Mouse (Mus musculus) limb, embryonic 10.5 days (tissue): ENCODE results near the gene Leo1. TPM values are rescaled to one million over a fixed set of nuclear protein-coding genes. Genes with fewer than 3 reads are reported as not detected.
"Not testable (repeated sequence)": the region's sequence is repeated elsewhere in the genome, so short reads cannot be mapped to it uniquely, and the experiment has no call there.

Experiments used
- DNase-seq: peaks from one replicate; pipeline ENCODE4 v3.0.0-alpha.2; 2017; ENCODE audit warnings: low spot score
- H3K27ac ChIP-seq: fragments of 300-500 bp; sonication (generic); 2 replicates; pipeline ENCODE4 v1.5.1; 2016; ENCODE audit warnings: mild to moderate bottlenecking
- H3K27me3 ChIP-seq: fragments of 300-500 bp; sonication (generic); 2 replicates; pipeline ENCODE4 v1.6.1; 2016; ENCODE audit warnings: low read depth, mild to moderate bottlenecking; ENCODE audit not compliant: poor library complexity, severe bottlenecking
- H3K36me3 ChIP-seq: fragments of 300-500 bp; sonication (generic); 2 replicates; pipeline ENCODE4 v1.6.1; 2016; ENCODE audit warnings: mild to moderate bottlenecking, moderate library complexity
- H3K4me1 ChIP-seq: fragments of 300-500 bp; sonication (generic); 2 replicates; pipeline ENCODE4 v1.6.1; 2016
- H3K4me3 ChIP-seq: fragments of 300-500 bp; sonication (generic); 2 replicates; pipeline ENCODE4 v1.5.1; 2016; ENCODE audit warnings: mild to moderate bottlenecking, moderate library complexity
- H3K9me3 ChIP-seq: fragments of 300-500 bp; sonication (generic); replicated peaks from 2 replicates; pipeline ENCODE4 v1.6.1; 2016; ENCODE audit warnings: mild to moderate bottlenecking
- WGBS: fragments of 180-500 bp; shearing (Covaris S2); methylation state at CpG from one replicate; pipeline ENCODE4 v1.1.7; 2016; 5-methylcytosine and 5-hydroxymethylcytosine counted together
- polyA plus RNA-seq: library from polyadenylated mRNA; unstranded; fragments of >200 nt; fragmentation: Nextera tagmentation; extraction: Ambion mirVana; gene quantifications from 2 replicates; pipeline ENCODE4 v1.2.1, GENCODE M21; 2016

The Leo1 gene
- polyA plus RNA-seq, 1 experiment from 2014 or later: 58.3 TPM

DNA sequence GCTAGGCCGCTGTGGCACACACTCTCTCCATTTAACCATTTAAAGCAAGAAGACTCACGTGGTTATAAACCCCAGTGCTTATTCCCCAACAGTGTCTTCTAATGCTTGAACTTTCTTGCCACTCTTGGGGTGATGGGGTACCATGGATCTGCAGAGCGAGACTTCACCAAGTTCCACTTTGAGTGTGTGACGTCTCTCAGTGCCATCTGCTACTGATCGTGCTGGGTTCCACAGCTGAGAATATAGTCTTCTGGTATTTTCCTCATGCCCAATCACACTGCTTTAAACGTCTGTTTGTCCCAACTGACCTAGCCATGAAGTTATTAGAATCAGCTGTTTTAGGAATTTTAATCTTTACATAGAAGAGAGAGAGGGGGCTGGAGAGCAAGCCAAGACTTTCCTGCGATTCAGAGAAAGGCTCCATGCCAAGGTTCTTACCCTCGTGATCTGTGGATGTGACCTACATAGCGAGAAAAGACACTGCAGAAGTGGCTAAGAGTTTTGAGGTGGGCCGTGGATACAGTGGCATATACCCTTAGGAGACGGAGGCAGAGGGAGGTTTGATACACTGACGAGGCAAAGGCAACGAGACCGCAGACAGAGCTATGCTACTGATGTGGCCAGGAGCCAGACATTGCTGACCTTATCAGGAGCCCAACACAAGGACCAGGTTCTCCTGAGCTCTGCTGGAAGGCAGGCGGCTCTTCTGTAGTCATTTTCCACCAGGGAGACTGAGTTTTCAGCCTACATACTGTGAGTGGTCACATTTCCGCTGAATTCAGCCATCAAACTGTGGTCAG is 10.3 kb upstream of the Leo1 start:
- no peaks in the 10 kb centered on the region for H3K36me3 ChIP-seq
- peaks cover 17% of the 10 kb centered on the region for H3K4me1 ChIP-seq
- no peaks in the 10 kb centered on the region for H3K27me3 ChIP-seq
- no peak for DNase-seq
- H3K9me3 ChIP-seq: no peaks in the 10 kb centered on the region
- H3K4me3 ChIP-seq: no peak overlapping the region
- H3K27ac ChIP-seq: no peak overlapping the region
- WGBS: 84% methylated on average over 16 of the region's 16 CpGs

DNA sequence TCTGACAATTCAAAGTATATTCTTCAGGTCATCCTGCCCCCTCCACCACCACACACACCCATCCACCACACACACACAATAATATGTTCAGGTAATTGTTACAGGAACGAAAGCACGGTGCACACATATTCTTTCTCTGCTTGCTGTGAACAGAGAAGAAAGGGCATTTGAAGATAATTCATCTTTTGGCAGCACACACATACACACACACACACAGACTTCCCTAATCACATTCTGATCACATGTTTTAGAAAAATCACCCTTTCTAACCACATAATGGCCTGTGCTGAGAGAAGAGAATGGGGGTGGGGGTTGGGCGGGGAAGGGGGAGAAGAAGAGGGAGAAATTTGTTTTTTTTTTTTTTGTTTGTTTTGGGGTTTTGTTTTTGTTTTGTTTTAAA is 8.6 kb upstream of the Leo1 start:
- Histone ChIP-seq H3K4me3 (no peak overlapping the region), H3K27me3 (no peaks in the 10 kb centered on the region), H3K4me1 (peaks cover 28% of the 10 kb centered on the region), H3K27ac (no peak overlapping the region), H3K9me3 (no peaks in the 10 kb centered on the region), H3K36me3 (no peaks in the 10 kb centered on the region)
- no peak for DNase-seq
- WGBS: 87% methylated on average over 3 of the region's 3 CpGs

DNA sequence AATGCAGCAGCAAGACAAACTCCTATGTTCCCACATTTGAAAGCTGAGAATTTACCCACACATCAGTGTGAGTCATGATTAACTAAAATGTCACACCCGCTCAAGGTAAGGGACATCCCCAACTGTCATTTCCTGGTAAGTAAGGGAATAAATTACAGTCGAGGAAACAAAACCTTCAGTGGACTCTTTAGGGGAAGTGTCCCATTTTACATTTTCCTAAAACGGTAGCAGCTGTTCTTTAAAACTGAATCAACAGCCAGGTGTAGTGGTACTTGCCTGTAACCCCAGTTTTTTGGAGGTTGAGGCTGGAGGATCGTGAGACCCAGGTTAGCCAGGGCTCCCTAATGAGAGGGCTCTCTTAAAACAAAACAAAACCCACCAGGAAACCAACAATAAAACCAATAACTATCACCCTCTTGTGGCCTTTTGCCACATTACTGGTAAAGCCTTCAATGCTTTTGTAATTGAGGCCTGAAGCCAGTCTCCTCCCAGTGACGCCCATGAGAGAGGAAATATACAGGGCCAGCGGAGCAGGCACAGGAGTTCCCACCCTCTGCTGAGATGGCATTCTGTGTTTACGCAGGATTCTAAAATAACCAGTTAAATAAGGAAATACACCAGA is 7.0 kb upstream of the Leo1 start:
- WGBS: 42% methylated on average over 7 of the region's 7 CpGs
- Histone ChIP-seq H3K27me3 (no peaks in the 10 kb centered on the region), H3K36me3 (no peaks in the 10 kb centered on the region), H3K4me3 (no peak overlapping the region), H3K27ac (no peak overlapping the region), H3K9me3 (no peaks in the 10 kb centered on the region), H3K4me1 (peaks cover 28% of the 10 kb centered on the region)
- DNase-seq: no peak

DNA sequence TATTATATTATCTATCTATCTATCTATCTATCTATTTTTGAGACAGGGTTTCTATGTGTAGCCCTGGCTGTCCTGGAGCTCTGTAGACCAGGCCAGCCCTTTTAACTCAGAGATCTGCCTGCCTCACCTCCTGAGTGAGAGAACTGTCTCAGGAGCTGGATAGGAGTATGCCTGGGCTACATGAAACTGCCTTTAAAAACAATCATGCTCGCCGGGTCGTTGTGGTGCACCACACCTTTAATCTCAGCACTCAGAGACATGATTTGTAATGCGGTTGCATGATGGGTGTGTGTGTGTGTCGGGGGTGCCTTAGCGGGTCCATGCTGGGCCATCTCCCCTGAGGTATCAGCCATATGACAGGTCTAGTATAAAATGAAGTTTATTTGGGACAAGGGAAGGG is 6.5 kb upstream of the Leo1 start:
- no peaks in the 10 kb centered on the region for H3K9me3 ChIP-seq
- DNase-seq: no peak
- H3K27ac ChIP-seq: no peak overlapping the region
- H3K4me3 ChIP-seq: no peak overlapping the region
- 74% methylated on average over 6 of the region's 6 CpGs for WGBS
- H3K4me1 ChIP-seq: peaks cover 28% of the 10 kb centered on the region
- no peaks in the 10 kb centered on the region for H3K36me3 ChIP-seq
- no peaks in the 10 kb centered on the region for H3K27me3 ChIP-seq

DNA sequence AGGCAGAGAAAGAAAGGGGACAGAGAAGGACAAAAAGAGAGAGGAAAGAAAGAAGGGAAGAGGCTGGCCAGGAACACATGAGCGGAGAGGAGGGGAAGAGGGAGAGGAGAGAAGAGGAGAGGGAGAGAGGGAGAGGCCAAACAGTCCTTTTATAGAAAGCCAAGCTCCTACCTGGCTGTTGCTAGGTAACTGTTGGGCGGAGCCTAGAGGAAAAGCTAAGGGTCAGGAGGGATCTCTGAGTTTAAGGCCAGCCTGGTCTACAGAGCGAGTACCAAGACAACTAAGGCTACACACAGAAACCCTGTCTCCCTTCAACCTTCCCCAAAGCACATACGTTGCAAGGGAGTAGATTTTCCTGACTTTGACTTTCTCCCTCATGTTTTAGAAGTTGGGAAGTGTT is 6.0 kb upstream of the Leo1 start:
- H3K36me3 ChIP-seq: no peaks in the 10 kb centered on the region
- no peaks in the 10 kb centered on the region for H3K27me3 ChIP-seq
- WGBS: 84% methylated on average over 4 of the region's 4 CpGs
- no peak for DNase-seq
- H3K9me3 ChIP-seq: no peaks in the 10 kb centered on the region
- no peak overlapping the region for H3K4me3 ChIP-seq
- H3K4me1 ChIP-seq: peaks cover 28% of the 10 kb centered on the region
- peak overlapping the region; percentile 66; the same call in 1 of the 2 replicates for H3K27ac ChIP-seq

DNA sequence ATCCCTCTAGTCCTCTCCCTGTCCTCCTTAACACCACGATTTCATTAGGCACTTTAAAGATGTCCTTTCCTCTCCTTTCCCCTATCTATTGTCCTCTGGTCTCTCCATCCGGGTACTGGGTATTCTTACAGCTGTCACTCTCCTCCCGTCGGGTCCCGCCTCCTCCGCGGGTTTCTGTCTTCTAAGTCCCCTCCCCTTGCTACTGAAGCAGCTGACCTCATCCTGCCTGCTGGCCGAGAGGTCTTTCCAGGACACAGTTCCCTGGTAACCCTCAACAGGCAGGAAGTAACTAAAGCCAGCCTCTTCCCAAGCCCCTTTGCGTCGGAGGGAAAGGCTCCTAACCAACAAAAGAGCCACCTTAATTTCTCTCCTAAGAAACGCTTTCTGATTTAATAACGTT is 5.4 kb upstream of the Leo1 start:
- H3K4me1 ChIP-seq: peaks cover 28% of the 10 kb centered on the region
- H3K27me3 ChIP-seq: no peaks in the 10 kb centered on the region
- 8% methylated on average over 12 of the region's 12 CpGs for WGBS
- peak overlapping the region; percentile 8; the same call in 1 of the 2 replicates for H3K4me3 ChIP-seq
- DNase-seq: peak; percentile 62
- no peaks in the 10 kb centered on the region for H3K36me3 ChIP-seq
- H3K27ac ChIP-seq: peak overlapping the region; percentile 66
- no peaks in the 10 kb centered on the region for H3K9me3 ChIP-seq

DNA sequence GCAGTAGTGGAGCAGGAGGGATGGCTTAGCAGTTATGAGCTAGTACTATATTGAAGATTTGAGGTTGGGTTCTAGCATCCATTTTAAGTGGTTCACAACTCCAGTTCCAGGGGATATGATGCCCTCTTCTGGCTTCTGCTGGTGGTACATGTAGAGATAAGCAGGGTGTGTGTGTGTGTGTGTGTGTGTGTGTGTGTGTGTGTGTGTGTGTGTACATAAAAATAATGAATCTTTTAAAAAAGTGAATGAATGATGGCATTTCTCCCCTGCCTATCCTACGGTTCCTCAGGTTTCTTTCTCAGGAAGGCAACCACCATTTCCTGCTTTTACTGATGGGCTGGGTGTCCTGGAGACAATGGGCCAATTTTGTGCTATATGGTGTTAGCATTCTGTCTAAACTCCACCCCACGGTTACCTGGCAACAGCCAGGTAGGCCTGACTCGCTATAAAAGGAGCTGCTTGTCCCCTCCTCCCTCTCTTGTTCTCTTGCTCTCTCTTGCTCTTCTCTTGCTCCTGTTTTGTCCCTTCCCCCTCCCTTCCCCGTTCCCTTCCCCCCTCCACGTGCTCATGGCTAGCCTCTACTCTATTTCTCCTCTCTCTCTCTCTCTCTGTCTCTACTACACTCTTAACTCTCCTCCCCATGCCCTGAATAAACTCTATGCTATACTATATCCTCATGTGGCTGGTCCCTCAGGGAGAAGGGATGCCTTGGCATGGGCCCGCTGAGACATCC is 3.5 kb upstream of the Leo1 start:
- no peak overlapping the region for H3K4me3 ChIP-seq
- H3K27me3 ChIP-seq: no peaks in the 10 kb centered on the region
- DNase-seq: no peak
- WGBS: 36% methylated on average over 6 of the region's 6 CpGs
- H3K27ac ChIP-seq: no peak overlapping the region
- H3K9me3 ChIP-seq: no peaks in the 10 kb centered on the region
- H3K36me3 ChIP-seq: no peaks in the 10 kb centered on the region
- H3K4me1 ChIP-seq: peaks cover 36% of the 10 kb centered on the region

DNA sequence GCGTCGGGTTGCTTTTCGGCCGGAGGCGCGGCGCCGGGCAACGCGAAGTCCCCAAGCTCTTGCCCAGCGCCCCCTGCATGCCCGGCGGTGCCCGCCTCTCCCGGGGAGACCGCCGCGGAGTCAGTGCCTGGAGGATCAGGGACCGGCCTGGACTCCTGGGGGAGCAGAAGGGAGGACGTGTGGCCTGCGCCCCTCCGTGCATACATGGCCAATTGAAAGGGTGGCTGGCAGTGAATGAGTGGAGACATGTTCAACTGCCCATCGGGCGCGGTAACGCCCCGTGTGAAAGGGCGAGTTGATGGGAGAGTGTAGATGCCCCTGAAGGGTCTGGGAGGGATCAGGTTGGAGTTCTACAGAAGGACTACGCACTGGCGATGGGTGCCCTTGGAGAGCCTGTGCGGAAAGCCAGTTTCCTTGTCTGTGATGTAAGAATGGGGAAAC is 387 bp downstream of the Leo1 start:
- peak overlapping the region; percentile 90 for H3K4me3 ChIP-seq
- H3K27me3 ChIP-seq: no peaks in the 10 kb centered on the region
- H3K4me1 ChIP-seq: peaks cover 14% of the 10 kb centered on the region
- WGBS: under 1% methylated on average over 31 of the region's 31 CpGs
- no peaks in the 10 kb centered on the region for H3K9me3 ChIP-seq
- H3K27ac ChIP-seq: peak overlapping the region; percentile 96
- H3K36me3 ChIP-seq: peaks cover 24% of the 10 kb centered on the region
- DNase-seq: no peak

DNA sequence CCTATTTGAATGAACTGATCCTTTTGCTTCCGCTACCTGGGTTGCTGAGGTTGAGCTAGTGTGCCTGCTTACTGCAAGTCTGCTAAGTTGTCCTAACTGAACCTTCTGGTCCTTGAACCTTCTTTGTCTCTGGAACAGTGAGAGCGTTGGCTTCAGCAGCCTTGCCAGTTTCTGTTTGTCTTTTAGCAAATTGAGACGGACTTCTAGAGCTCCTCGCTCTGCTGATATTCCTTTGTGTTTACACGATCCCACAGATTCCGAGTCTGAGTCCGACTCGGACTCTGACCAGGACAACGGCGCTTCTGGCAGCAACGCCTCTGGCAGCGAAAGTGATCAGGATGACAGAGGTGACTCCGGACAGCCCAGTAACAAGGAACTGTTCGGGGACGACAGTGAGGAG is 3.7 kb downstream of the Leo1 start:
- no peak for DNase-seq
- Histone ChIP-seq H3K4me3 (no peak overlapping the region), H3K36me3 (peaks cover 56% of the 10 kb centered on the region), H3K27me3 (no peaks in the 10 kb centered on the region), H3K4me1 (peaks cover 9% of the 10 kb centered on the region), H3K27ac (no peak overlapping the region), H3K9me3 (no peaks in the 10 kb centered on the region)
- WGBS: 93% methylated on average over 15 of the region's 15 CpGs

DNA sequence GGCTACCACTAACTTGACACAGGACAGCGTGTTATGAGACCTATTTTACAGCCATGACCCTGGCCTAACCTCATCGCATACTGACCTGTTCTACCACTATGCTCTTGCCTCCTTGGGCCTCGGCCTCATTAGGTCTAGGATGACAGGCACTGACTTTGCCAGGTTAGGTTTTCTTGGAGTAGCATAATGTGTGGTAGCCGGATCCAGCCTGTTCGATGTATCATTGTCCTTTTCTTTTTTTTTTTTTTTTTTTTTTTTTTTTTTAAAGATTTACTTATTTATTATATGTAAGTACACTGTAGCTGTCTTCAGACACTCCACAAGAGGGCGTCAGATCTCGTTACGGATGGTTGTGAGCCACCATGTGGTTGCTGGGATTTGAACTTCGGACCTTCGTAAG is 5.2 kb downstream of the Leo1 start:
- H3K27ac ChIP-seq, H3K27me3 ChIP-seq, DNase-seq, H3K4me1 ChIP-seq, H3K9me3 ChIP-seq, H3K4me3 ChIP-seq: not testable (repeated sequence)
- H3K36me3 ChIP-seq: peaks cover 67% of the 10 kb centered on the region
- 85% methylated on average over 10 of the region's 10 CpGs for WGBS

DNA sequence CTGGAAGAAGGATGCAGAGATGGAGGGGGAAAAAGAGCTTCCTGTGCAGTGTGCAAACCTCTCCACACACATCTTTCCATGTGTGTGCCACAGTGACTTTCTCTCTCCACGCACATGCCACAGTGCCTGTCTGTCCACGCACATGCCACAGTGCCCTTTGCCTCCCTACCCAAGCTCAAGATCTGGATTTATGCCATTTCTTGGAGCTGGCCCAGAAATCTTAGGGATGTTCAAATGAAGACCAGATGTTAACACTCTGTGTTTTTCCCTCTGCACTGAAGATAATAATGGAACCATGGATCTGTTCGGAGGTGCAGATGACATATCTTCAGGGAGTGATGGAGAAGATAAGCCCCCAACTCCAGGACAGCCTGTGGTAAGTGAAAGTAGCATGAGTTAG is 6.7 kb downstream of the Leo1 start:
- Histone ChIP-seq H3K4me1 (no peaks in the 10 kb centered on the region), H3K27me3 (no peaks in the 10 kb centered on the region), H3K27ac (no peak overlapping the region), H3K9me3 (no peaks in the 10 kb centered on the region), H3K4me3 (no peak overlapping the region), H3K36me3 (peaks cover 82% of the 10 kb centered on the region)
- DNase-seq: no peak
- WGBS: 93% methylated on average over 3 of the region's 3 CpGs

DNA sequence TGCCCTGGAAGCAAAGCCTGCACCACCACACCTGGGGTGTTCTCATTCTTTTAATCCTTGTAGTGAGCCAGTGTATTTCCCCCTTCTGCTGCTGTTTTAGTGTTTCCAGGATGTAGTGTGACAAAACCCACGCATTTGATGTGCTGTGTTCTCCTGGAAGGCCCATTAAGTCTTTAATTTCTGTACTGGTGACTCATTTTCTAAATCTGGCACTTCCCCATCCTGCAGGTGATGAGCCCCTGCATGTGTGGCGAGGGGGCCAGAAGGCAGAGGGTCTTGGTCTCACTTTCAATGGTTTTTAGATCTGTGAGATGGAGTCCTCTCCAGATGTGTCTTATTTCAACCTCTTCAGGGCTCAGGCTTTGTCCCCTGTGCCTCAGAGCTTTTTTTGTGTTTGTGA is 12.7 kb downstream of the Leo1 start:
- no peak for DNase-seq
- Histone ChIP-seq H3K27ac (no peak overlapping the region), H3K4me1 (no peaks in the 10 kb centered on the region), H3K4me3 (no peak overlapping the region), H3K36me3 (peaks cover 95% of the 10 kb centered on the region), H3K9me3 (no peaks in the 10 kb centered on the region), H3K27me3 (no peaks in the 10 kb centered on the region)
- WGBS: 91% methylated on average over 2 of the region's 2 CpGs

DNA sequence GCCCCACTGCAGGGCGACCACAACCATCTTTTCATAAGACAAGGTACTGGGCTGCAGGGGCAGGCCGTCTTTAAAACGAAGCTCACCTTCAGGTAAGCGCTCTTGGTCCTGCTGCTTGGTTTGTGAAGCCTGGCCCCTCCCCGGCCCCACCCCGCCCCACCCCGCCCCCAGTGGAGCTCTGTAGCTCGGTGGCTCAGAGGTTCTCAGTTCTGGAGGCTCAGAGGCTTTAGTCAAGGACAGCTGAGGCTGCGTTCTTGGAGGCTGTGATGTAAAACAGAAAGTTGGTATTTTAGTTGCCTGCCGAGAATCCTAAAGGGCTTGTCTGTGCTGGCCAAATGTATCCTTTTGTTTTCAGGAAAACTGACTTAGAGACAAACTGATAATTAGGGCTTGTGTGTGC is 14.4 kb downstream of the Leo1 start:
- Histone ChIP-seq H3K4me1 (no peaks in the 10 kb centered on the region), H3K27ac (no peak overlapping the region), H3K27me3 (no peaks in the 10 kb centered on the region), H3K36me3 (peaks cover 98% of the 10 kb centered on the region), H3K4me3 (no peak overlapping the region), H3K9me3 (no peaks in the 10 kb centered on the region)
- no peak for DNase-seq
- 75% methylated on average over 10 of the region's 10 CpGs for WGBS
